Mouse (Mus musculus) adrenal gland (tissue): ENCODE data around the gene Gm10272.
"Not testable (repeated sequence)": the region's sequence is repeated elsewhere in the genome, so short reads cannot be mapped to it uniquely, and the experiment has no call there.

Source experiments
- intact Hi-C: fragments of 180-260 bp; cut with DNase I; formaldehyde crosslinking; loops from one replicate; pipeline ENCODE4 v1.15.1; 2025

Gene Gm10272

GRCm38 (mm10) chr10:77726186-77726585 is 19.8 kb downstream of the Gm10272 start, which contains the start of gene Gm10100:
TSS of gene Gm10100 (plus strand) at chr10:77726486.
- intact Hi-C loops: loop anchor here (5.0 kb wide), 1 partner anchor 151 kb away; no protein-coding TSS in a partner anchor

GRCm38 (mm10) chr10:77728280-77728679 is 21.9 kb downstream of the Gm10272 start:
- intact Hi-C loops: loop anchor here (5.0 kb wide), 1 partner anchor 149 kb away; no protein-coding TSS in a partner anchor

GRCm38 (mm10) chr10:77729241-77729640 is 22.8 kb downstream of the Gm10272 start:
- intact Hi-C loops: loop anchor here (5.0 kb wide), 1 partner anchor 148 kb away; no protein-coding TSS in a partner anchor

- intact Hi-C loops: no loop called here
Measured at GRCm38 (mm10) chr10:77735928-77736327, 29.5 kb downstream of the Gm10272 start.

- intact Hi-C loops: no loop called here
Measured at GRCm38 (mm10) chr10:77738929-77739328, 32.5 kb downstream of the Gm10272 start.

GRCm38 (mm10) chr10:77741924-77742688 is 35.7 kb downstream of the Gm10272 start, which contains the start of gene Gm18596:
TSS of gene Gm18596 (minus strand) at chr10:77742638.
- intact Hi-C loops: not testable (repeated sequence)

- intact Hi-C loops: not testable (repeated sequence)
Measured at GRCm38 (mm10) chr10:77750686-77751085, 44.3 kb downstream of the Gm10272 start.

- intact Hi-C loops: not testable (repeated sequence)
Measured at GRCm38 (mm10) chr10:77751254-77751653, 44.8 kb downstream of the Gm10272 start, which contains the start of gene Gm9736. TSS of gene Gm9736 (minus strand) at chr10:77751354.

- intact Hi-C loops: not testable (repeated sequence)
Measured at GRCm38 (mm10) chr10:77752312-77752711, 45.9 kb downstream of the Gm10272 start.

- intact Hi-C loops: no loop called here
Measured at GRCm38 (mm10) chr10:77753448-77753847, 47.0 kb downstream of the Gm10272 start.
